Mouse (Mus musculus): ENCODE measurements around the gene Szrd1. TPM values are rescaled to one million over a fixed set of nuclear protein-coding genes. Genes with fewer than 3 reads are reported as not detected.
"Not testable (repeated sequence)": the region's sequence is repeated elsewhere in the genome, so short reads cannot be mapped to it uniquely, and the experiment has no call there.

The Szrd1 gene
- polyA plus RNA-seq, 1 experiment from 2014 or later = 34.5 TPM

DNA sequence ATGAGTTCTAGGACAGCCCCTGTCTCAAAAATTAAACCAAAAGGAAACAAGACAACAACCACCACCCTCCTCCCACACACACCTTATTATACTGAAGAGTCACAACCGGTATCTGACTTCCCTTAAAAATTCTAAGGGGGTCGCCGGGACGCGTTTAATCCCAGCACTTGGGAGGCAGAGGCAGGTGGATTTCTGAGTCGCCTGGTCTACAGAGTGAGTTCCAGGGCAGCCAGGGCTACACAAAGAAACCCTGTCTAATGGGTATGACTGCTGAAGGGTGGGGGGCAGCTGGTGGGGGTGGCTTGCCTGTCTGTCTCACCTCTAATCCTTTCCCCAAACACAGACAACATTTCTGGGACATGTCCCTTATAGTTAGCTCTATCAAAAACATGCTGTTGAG, 1.4 kb upstream of the Szrd1 start:
- no peak overlapping the region for H3K9ac ChIP-seq (ENCODE audit: low read length)
- H3K27ac ChIP-seq (ENCODE audit: low read depth, low read length) = no peak overlapping the region
- 90% methylated on average over 6 of the region's 6 CpGs for WGBS
- H3K4me1 ChIP-seq (ENCODE audit: control insufficient read depth, insufficient read depth, low read length) = peaks cover 18% of the 10 kb centered on the region
- no peaks in the 10 kb centered on the region for H3K36me3 ChIP-seq (ENCODE audit: control insufficient read depth, insufficient read depth, low read length)
- H3K27me3 ChIP-seq (ENCODE audit: control insufficient read depth, insufficient read depth, low read length) = no peaks in the 10 kb centered on the region
- ATAC-seq (ENCODE audit: low FRiP score) (no peak), DNase-seq (ENCODE audit: low spot score, missing footprints) (no peak)
- no peaks in the 10 kb centered on the region for H3K9me3 ChIP-seq (ENCODE audit: control insufficient read depth, low read length)
- no peak overlapping the region for H3K4me2 ChIP-seq
- H3K4me3 ChIP-seq (ENCODE audit: low read depth, low read length) = no peak overlapping the region

- not testable (repeated sequence) for H3K9me3 ChIP-seq (ENCODE audit: control insufficient read depth, low read length); H3K4me2 ChIP-seq; ATAC-seq (ENCODE audit: low FRiP score); H3K4me3 ChIP-seq (ENCODE audit: low read depth, low read length); H3K27ac ChIP-seq (ENCODE audit: low read depth, low read length); DNase-seq (ENCODE audit: low spot score, missing footprints); H3K27me3 ChIP-seq (ENCODE audit: control insufficient read depth, insufficient read depth, low read length); H3K9ac ChIP-seq (ENCODE audit: low read length); H3K36me3 ChIP-seq (ENCODE audit: control insufficient read depth, insufficient read depth, low read length)
- H3K4me1 ChIP-seq (ENCODE audit: control insufficient read depth, insufficient read depth, low read length) = peaks cover 18% of the 10 kb centered on the region
- 89% methylated on average over 9 of the region's 9 CpGs for WGBS
These were observed 779 bp upstream of the Szrd1 start for GRCm38 (mm10) chr4:141140354-141140753.

- Histone ChIP-seq H3K9ac (ENCODE audit: low read length) (peak overlapping the region; percentile 86), H3K27me3 (ENCODE audit: control insufficient read depth, insufficient read depth, low read length) (no peaks in the 10 kb centered on the region), H3K27ac (ENCODE audit: low read depth, low read length) (0 out of 2 replicates have a peak overlapping the region, but pooled peaks have one; percentile 5), H3K4me1 (ENCODE audit: control insufficient read depth, insufficient read depth, low read length) (peaks cover 33% of the 10 kb centered on the region), H3K4me2 (peak overlapping the region; percentile 95), H3K36me3 (ENCODE audit: control insufficient read depth, insufficient read depth, low read length) (no peaks in the 10 kb centered on the region), H3K4me3 (ENCODE audit: low read depth, low read length) (peak overlapping the region; percentile 90), H3K9me3 (ENCODE audit: control insufficient read depth, low read length) (no peaks in the 10 kb centered on the region)
- DNase-seq (ENCODE audit: low spot score, missing footprints) (no peak), ATAC-seq (ENCODE audit: low FRiP score) (no peak)
- 6% methylated on average over 26 of the region's 29 CpGs for WGBS
These were observed 1.0 kb downstream of the Szrd1 start for GRCm38 (mm10) chr4:141138425-141139115.

DNA sequence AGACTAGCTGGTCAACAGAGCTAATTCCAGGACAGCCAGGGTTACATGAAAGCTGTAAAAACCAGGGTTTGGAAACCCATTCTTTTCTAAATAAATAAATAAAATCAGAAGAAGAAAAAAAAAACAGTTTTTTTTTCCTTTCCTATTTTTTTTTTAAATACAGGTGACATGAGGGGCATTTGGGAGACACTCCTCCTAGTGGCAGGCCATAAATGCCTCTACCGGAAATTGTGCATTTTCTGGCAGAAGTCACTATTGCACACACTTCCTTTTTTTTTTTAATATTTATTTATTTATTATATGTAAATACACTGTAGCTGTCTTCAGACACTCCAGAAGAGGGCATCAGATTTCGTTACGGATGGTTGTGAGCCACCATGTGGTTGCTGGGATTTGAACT, 1.8 kb downstream of the Szrd1 start:
- not testable (repeated sequence) for H3K4me3 ChIP-seq (ENCODE audit: low read depth, low read length); H3K4me2 ChIP-seq; H3K9ac ChIP-seq (ENCODE audit: low read length); DNase-seq (ENCODE audit: low spot score, missing footprints); H3K9me3 ChIP-seq (ENCODE audit: control insufficient read depth, low read length); ATAC-seq (ENCODE audit: low FRiP score); H3K27ac ChIP-seq (ENCODE audit: low read depth, low read length); H3K36me3 ChIP-seq (ENCODE audit: control insufficient read depth, insufficient read depth, low read length); H3K27me3 ChIP-seq (ENCODE audit: control insufficient read depth, insufficient read depth, low read length)
- peaks cover 39% of the 10 kb centered on the region for H3K4me1 ChIP-seq (ENCODE audit: control insufficient read depth, insufficient read depth, low read length)
- 77% methylated on average over 2 of the region's 3 CpGs for WGBS

DNA sequence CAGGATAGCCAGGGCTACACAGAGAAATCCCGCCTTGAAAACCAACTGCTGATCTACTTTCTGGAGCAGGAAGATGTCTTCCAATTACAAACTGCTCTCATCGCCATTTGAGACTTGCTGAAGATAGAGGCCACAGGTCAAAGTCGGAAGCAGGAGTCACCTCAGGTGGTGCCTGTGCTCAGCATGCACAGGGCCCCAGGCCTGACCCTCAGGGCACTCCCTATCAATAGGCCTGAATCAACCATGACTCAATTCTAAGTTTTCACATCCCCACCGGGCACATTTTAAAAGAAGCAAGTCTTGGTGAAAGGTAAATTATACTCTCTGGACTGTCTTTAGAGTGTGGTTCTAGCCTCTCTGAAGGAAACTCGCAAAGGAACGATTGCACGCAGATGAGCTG, 3.4 kb downstream of the Szrd1 start:
- Histone ChIP-seq H3K4me1 (ENCODE audit: control insufficient read depth, insufficient read depth, low read length) (peaks cover 54% of the 10 kb centered on the region), H3K36me3 (ENCODE audit: control insufficient read depth, insufficient read depth, low read length) (no peaks in the 10 kb centered on the region), H3K9ac (ENCODE audit: low read length) (no peak overlapping the region), H3K4me2 (no peak overlapping the region), H3K27me3 (ENCODE audit: control insufficient read depth, insufficient read depth, low read length) (no peaks in the 10 kb centered on the region), H3K4me3 (ENCODE audit: low read depth, low read length) (no peak overlapping the region), H3K9me3 (ENCODE audit: control insufficient read depth, low read length) (no peaks in the 10 kb centered on the region), H3K27ac (ENCODE audit: low read depth, low read length) (no peak overlapping the region)
- 65% methylated on average over 7 of the region's 7 CpGs for WGBS
- ATAC-seq (ENCODE audit: low FRiP score) (no peak), DNase-seq (ENCODE audit: low spot score, missing footprints) (no peak)

- Histone ChIP-seq H3K4me3 (ENCODE audit: low read depth, low read length) (no peak overlapping the region), H3K27ac (ENCODE audit: low read depth, low read length) (peak overlapping the region; percentile 41), H3K9me3 (ENCODE audit: control insufficient read depth, low read length) (no peaks in the 10 kb centered on the region), H3K27me3 (ENCODE audit: control insufficient read depth, insufficient read depth, low read length) (no peaks in the 10 kb centered on the region), H3K4me2 (peak overlapping the region; percentile 1; the same call in 1 of the 2 replicates), H3K36me3 (ENCODE audit: control insufficient read depth, insufficient read depth, low read length) (no peaks in the 10 kb centered on the region), H3K9ac (ENCODE audit: low read length) (peak overlapping the region; percentile 18; the same call in 1 of the 2 replicates), H3K4me1 (ENCODE audit: control insufficient read depth, insufficient read depth, low read length) (peaks cover 54% of the 10 kb centered on the region)
- 69% methylated on average over 20 of the region's 20 CpGs for WGBS
- ATAC-seq (ENCODE audit: low FRiP score) (no peak), DNase-seq (ENCODE audit: low spot score, missing footprints) (no peak)
These were observed 4.6 kb downstream of the Szrd1 start for GRCm38 (mm10) chr4:141134751-141135530.

GRCm38 (mm10) chr4:141134031-141134441, 5.5 kb downstream of the Szrd1 start:
- ATAC-seq (ENCODE audit: low FRiP score) (peak; percentile 53), DNase-seq (ENCODE audit: low spot score, missing footprints) (peak; percentile 85)
- no peaks in the 10 kb centered on the region for H3K36me3 ChIP-seq (ENCODE audit: control insufficient read depth, insufficient read depth, low read length)
- no peaks in the 10 kb centered on the region for H3K27me3 ChIP-seq (ENCODE audit: control insufficient read depth, insufficient read depth, low read length)
- 8% methylated on average over 8 of the region's 8 CpGs for WGBS
- H3K27ac ChIP-seq (ENCODE audit: low read depth, low read length) = peak overlapping the region; percentile 41
- no peak overlapping the region for H3K4me3 ChIP-seq (ENCODE audit: low read depth, low read length)
- H3K4me1 ChIP-seq (ENCODE audit: control insufficient read depth, insufficient read depth, low read length) = peaks cover 54% of the 10 kb centered on the region
- H3K9me3 ChIP-seq (ENCODE audit: control insufficient read depth, low read length) = no peaks in the 10 kb centered on the region
- H3K4me2 ChIP-seq = peak overlapping the region; percentile 1; the same call in 1 of the 2 replicates
- no peak overlapping the region for H3K9ac ChIP-seq (ENCODE audit: low read length)

GRCm38 (mm10) chr4:141133227-141133626, 6.3 kb downstream of the Szrd1 start:
- Histone ChIP-seq H3K27me3 (ENCODE audit: control insufficient read depth, insufficient read depth, low read length) (no peaks in the 10 kb centered on the region), H3K4me1 (ENCODE audit: control insufficient read depth, insufficient read depth, low read length) (peaks cover 50% of the 10 kb centered on the region), H3K27ac (ENCODE audit: low read depth, low read length) (no peak overlapping the region), H3K9me3 (ENCODE audit: control insufficient read depth, low read length) (no peaks in the 10 kb centered on the region), H3K9ac (ENCODE audit: low read length) (no peak overlapping the region), H3K4me3 (ENCODE audit: low read depth, low read length) (no peak overlapping the region), H3K4me2 (no peak overlapping the region), H3K36me3 (ENCODE audit: control insufficient read depth, insufficient read depth, low read length) (no peaks in the 10 kb centered on the region)
- 63% methylated on average over 8 of the region's 8 CpGs for WGBS
- DNase-seq (ENCODE audit: low spot score, missing footprints) (no peak), ATAC-seq (ENCODE audit: low FRiP score) (no peak)

DNA sequence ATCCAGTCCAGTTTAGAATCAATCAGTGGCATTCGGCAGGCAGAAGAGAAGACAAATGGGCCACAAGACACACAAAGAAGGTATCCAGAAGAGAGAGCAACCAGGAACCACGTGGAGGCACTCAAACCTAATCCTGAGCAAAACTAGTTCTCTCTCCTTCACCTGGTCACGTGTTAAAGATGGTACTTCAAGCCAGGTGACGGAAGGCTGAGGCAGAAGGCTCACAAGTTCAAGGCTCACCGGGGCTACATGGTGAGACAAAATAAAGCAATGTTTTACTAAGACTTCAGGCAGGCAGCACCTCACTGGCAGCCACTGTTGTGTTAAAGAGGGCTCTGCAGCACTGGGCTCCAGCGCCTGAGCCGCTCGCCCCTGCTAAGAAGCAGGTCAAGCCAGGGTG, 7.4 kb downstream of the Szrd1 start:
- no peak overlapping the region for H3K4me3 ChIP-seq (ENCODE audit: low read depth, low read length)
- H3K4me1 ChIP-seq (ENCODE audit: control insufficient read depth, insufficient read depth, low read length) = peaks cover 44% of the 10 kb centered on the region
- H3K36me3 ChIP-seq (ENCODE audit: control insufficient read depth, insufficient read depth, low read length) = no peaks in the 10 kb centered on the region
- 61% methylated on average over 8 of the region's 8 CpGs for WGBS
- H3K4me2 ChIP-seq = no peak overlapping the region; the same call in 1 of the 2 replicates
- peak overlapping the region; percentile 21; the same call in 1 of the 2 replicates for H3K9ac ChIP-seq (ENCODE audit: low read length)
- DNase-seq (ENCODE audit: low spot score, missing footprints) (no peak), ATAC-seq (ENCODE audit: low FRiP score) (no peak)
- peak overlapping the region; percentile 40 for H3K27ac ChIP-seq (ENCODE audit: low read depth, low read length)
- H3K27me3 ChIP-seq (ENCODE audit: control insufficient read depth, insufficient read depth, low read length) = no peaks in the 10 kb centered on the region
- no peaks in the 10 kb centered on the region for H3K9me3 ChIP-seq (ENCODE audit: control insufficient read depth, low read length)

Measured in midbrain, embryonic 11.5 days (tissue).